Mouse (Mus musculus): ENCODE data around the gene Gm3512. TPM values are rescaled to one million over a fixed set of nuclear protein-coding genes. Genes with fewer than 3 reads are reported as not detected.
"Not testable (repeated sequence)": the region's sequence is repeated elsewhere in the genome, so short reads cannot be mapped to it uniquely, and the experiment has no call there.

The Gm3512 gene
- not detected in 2 replicates for polyA plus RNA-seq (2012)

DNA sequence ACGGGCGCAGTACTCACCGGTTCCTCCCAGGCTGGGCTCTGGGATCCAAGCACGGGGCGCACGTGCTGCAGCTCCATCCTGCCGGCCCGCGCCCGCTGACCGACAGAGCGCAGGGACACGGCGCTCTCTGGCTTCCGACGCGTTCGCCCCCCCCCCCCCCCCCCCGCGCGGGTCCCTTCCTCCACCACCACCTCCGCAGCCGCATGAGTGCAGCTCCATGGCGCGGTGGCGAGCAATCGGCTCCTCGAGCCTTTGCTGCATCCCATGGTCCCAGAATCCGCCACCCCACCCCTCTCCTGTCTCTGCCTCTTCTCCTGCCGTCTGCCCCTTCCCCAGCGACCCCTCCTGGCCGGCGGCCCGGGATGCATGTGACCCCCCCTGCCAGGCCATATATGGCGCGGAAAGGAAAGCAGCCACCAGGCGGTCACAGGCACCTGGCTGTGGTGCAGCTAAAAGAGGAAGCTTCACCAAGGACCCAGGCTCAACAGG, at the start of gene Gm3512:
TSS of gene Gm3512 (minus strand) at position 51 of the 489 bp plus-strand sequence.
- not testable (repeated sequence) for TF ChIP-seq GATA1 (IDR thresholded peaks at IDR 0.05; ENCODE audit: low read length)

GRCm38 (mm10) chr14:7194440-7194839, 20.1 kb upstream of the Gm3512 start, which contains the start of gene Gm16434:
Gene Gm16434 (minus strand): TSS chr14:7194540.
- TF ChIP-seq GATA1 (IDR thresholded peaks at IDR 0.05; ENCODE audit: low read length) = not testable (repeated sequence)

- not testable (repeated sequence) for TF ChIP-seq GATA1 (IDR thresholded peaks at IDR 0.05; ENCODE audit: low read length)
Measured at GRCm38 (mm10) chr14:7125312-7125711, 49.0 kb downstream of the Gm3512 start, which contains the start of gene Gm6676. Gene Gm6676 (minus strand): TSS chr14:7125412.

Other genes starting within 250 kb of the Gm3512 start
- gene Gm6356, start 200.7 kb downstream of the Gm3512 start, polyA plus RNA-seq (2012) = not detected in 2 replicates
- gene Gm10406, start 147.1 kb downstream of the Gm3512 start, polyA plus RNA-seq (2012) = not detected in 2 replicates
- not detected in 2 replicates for gene Gm3685, start 129.6 kb downstream of the Gm3512 start, polyA plus RNA-seq (2012)
- not detected in 2 replicates for gene Gm3696, start 73.9 kb downstream of the Gm3512 start, polyA plus RNA-seq (2012)
- not detected in 2 replicates for gene Gm6676, start 49.1 kb downstream of the Gm3512 start, polyA plus RNA-seq (2012)
- gene Gm16434, start 20.0 kb upstream of the Gm3512 start, polyA plus RNA-seq (2012) = not detected in 2 replicates
- not detected in 2 replicates for gene Gm3727, start 90.2 kb upstream of the Gm3512 start, polyA plus RNA-seq (2012)
- not detected in 2 replicates for gene Gm3739, start 140.5 kb upstream of the Gm3512 start, polyA plus RNA-seq (2012)
- not detected in 2 replicates for gene Gm5797, start 157.9 kb upstream of the Gm3512 start, polyA plus RNA-seq (2012)
- gene Gm8374, start 190.6 kb upstream of the Gm3512 start, polyA plus RNA-seq (2012) = not detected in 2 replicates